Mouse (Mus musculus) spleen, adult 2 months (tissue): ENCODE data around the gene Icos.

ENCODE experiments used
- CTCF ChIP-seq: fragments of 200-500 bp; IDR thresholded peaks from 2 replicates; pipeline ENCODE4 v1.5.1; 2011; ENCODE audit warnings: mild to moderate bottlenecking, inconsistent platforms; ENCODE audit not compliant: insufficient read depth, insufficient read length, insufficient replicate concordance; ENCODE audit errors: extremely low read depth
- POLR2A ChIP-seq: fragments of 200-500 bp; IDR thresholded peaks from 2 replicates; pipeline ENCODE4 v1.6.1; 2011; ENCODE audit warnings: low read depth, low read length, inconsistent platforms

DNA sequence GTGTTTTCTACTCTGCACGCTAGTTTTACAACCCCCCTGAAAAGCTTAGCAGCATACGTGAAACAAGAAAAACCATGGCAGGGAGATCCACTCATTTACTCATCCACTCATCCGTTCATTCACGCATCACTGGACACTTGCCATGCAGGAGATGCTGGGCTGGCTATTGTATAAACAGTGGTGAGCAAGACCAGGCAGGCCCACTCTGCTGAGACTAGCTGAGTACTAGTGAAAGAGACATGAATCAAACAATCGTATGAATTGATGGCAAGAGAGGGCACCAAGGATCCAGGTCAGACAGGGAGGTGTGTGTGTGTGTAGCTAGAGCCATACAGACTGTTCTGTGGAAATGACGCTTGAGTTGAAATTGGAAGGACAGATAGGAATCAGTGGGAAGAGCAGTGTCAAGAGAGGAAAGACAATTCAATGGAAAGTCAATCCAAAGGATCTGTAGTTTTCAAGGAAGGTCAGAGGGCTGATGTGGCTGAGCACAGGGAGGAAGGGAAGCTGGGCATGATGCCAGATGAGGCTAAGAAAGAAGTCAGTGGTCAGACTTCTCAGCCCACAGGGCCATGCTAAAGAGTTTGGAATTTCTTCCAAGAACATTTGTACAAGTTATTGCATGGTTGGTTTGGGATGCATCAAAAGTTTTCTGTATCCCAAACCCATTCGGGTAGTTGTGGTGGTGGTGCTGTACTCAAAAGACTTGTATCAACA is 1.6 kb downstream of the Icos start:
- TF ChIP-seq POLR2A, result no peak
- TF ChIP-seq CTCF, result no peak
